Mouse (Mus musculus) spleen, adult 12 weeks (tissue): ENCODE measurements around the gene H2al1e.
"Not testable (repeated sequence)": the region's sequence is repeated elsewhere in the genome, so short reads cannot be mapped to it uniquely, and the experiment has no call there.

Experiments
- DNase-seq: peaks from one replicate; pipeline ENCODE4 v3.0.0; 2022; ENCODE audit warnings: low spot score

H2al1e gene

DNA sequence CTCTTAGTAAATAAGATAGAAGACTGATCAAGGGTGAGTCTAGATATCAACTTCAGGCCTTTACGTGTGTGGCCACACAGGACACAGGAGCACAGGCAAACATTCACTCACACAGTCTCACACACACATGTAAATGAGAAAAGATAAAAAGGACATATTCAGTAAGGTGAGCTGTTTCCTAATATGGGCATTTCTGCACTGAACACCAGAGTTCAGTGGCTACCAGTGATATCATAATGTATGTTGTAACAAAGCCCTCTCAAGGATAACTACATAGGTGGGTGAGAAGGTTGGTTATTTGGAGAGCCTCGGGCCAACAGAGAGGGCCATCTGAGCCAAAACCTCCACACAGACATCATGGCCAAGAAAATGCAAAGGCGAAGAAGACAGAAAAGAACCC, at the start of gene H2al1e:
Gene H2al1e, plus strand, starts transcription at position 301 of the 400 bp plus-strand sequence.
- not testable (repeated sequence) for DNase-seq

DNA sequence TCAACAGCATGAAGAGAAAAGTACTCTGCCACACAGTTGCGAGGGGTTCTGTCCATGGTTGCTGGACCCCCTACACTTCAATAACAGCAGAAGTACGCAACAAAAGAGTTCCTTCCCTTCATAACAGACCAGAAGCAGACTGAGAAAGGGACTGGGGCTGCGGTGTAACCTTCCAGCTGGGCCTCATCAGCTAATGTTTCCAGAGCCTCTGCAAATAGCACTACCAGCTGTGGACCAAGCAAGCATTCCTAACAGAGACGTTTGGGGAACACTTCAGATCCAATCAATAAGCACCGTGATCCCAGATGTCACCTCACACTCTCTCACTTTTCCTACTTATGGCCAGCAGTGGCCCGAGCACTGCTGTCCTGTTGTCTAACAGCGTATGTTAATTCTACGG, 46.8 kb upstream of the H2al1e start:
- DNase-seq = no peak

- DNase-seq = no peak
Observed at GRCm38 (mm10) chrX:11267791-11268190, 43.9 kb upstream of the H2al1e start.

- DNase-seq = no peak
Observed at GRCm38 (mm10) chrX:11269074-11269473, 42.7 kb upstream of the H2al1e start.

- DNase-seq = no peak
Observed at GRCm38 (mm10) chrX:11273190-11273589, 38.5 kb upstream of the H2al1e start.

DNA sequence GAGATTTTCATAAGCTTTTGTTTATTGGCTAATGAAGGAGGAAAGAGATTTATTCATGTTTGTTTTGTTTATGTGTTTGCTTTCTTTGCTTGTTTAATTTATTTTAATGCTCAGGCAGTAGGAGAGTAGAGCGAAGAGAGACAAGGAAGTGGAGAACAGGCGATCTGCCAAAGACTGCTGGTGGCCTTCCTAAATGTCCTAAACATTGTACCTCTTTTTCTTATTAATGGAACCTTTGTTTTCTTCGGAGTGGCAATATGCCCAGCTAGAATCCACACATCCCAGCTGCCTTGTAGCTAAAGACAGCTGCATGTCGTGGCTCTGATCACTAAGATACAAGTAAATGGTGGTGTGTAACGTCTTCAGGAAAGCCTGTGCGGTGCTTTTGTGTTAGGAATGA, 34.7 kb upstream of the H2al1e start:
- no peak for DNase-seq

GRCm38 (mm10) chrX:11280741-11281140, 31.0 kb upstream of the H2al1e start:
- DNase-seq = no peak

DNA sequence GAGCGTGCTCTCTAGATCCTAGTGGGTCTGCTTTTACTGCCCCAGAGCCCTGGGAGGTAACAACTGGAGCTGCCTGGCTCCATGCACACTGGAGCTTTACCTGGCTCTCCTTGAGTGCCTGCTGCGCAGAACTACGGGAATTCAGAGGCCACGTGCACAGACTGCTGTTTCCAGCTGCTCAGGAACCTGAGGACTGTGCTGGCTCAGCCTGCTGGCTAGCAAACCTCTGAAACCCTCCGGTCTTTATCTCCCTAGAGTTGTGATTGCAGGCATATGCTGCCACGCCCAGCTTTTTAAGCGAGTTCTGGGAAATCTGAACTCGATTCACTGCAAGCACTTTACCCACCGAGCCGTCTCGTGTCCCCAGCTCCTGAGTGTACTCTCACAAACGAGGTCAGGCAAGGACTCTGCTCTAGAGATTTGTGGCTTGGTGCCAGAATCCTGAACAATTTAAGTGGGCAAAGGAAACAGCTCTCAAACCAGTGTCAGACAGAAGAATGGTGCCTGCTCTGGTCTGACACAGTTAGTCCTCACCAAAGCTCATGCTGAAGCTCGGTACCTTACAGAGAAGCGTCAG, 23.3 kb upstream of the H2al1e start:
- DNase-seq = no peak

GRCm38 (mm10) chrX:11289244-11289643, 22.5 kb upstream of the H2al1e start:
- no peak for DNase-seq

DNA sequence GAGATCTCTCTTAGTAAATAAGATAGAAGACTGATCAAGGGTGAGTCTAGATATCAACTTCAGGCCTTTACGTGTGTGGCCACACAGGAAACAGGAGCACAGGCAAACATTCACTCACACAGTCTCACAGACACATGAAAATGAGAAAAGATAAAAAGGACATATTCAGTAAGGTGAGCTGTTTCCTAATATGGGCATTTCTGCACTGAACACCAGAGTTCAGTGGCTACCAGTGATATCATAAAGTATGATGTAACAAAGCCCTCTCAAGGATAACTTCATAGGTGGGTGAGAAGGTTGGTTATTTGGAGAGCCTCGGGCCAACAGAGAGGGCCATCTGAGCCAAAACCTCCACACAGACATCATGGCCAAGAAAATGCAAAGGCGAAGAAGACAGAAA, 12.8 kb upstream of the H2al1e start, which contains the start of gene H2al1a:
Gene H2al1a, plus strand, starts transcription at position 301 of the 400 bp plus-strand sequence.
- not testable (repeated sequence) for DNase-seq

DNA sequence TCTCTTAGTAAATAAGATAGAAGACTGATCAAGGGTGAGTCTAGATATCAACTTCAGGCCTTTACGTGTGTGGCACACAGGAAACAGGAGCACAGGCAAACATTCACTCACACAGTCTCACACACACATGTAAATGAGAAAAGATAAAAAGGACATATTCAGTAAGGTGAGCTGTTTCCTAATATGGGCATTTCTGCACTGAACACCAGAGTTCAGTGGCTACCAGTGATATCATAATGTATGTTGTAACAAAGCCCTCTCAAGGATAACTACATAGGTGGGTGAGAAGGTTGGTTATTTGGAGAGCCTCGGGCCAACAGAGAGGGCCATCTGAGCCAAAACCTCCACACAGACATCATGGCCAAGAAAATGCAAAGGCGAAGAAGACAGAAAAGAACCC, 9.6 kb upstream of the H2al1e start, which contains the start of gene H2al1b:
Gene H2al1b, plus strand, starts transcription at position 301 of the 400 bp plus-strand sequence.
- not testable (repeated sequence) for DNase-seq

DNA sequence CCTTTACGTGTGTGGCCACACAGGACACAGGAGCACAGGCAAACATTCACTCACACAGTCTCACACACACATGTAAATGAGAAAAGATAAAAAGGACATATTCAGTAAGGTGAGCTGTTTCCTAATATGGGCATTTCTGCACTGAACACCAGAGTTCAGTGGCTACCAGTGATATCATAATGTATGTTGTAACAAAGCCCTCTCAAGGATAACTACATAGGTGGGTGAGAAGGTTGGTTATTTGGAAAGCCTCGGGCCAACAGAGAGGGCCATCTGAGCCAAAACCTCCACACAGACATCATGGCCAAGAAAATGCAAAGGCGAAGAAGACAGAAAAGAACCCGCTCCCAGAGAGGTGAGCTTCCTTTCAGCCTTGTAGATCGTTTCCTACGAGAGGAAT, 6.4 kb upstream of the H2al1e start, which contains the start of gene H2al1c:
Gene H2al1c, plus strand, starts transcription at position 301 of the 400 bp plus-strand sequence.
- DNase-seq = not testable (repeated sequence)

DNA sequence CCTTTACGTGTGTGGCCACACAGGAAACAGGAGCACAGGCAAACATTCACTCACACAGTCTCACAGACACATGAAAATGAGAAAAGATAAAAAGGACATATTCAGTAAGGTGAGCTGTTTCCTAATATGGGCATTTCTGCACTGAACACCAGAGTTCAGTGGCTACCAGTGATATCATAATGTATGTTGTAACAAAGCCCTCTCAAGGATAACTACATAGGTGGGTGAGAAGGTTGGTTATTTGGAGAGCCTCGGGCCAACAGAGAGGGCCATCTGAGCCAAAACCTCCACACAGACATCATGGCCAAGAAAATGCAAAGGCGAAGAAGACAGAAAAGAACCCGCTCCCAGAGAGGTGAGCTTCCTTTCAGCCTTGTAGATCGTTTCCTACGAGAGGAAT, 3.2 kb upstream of the H2al1e start, which contains the start of gene H2al1d:
Gene H2al1d, plus strand, starts transcription at position 301 of the 400 bp plus-strand sequence.
- DNase-seq = not testable (repeated sequence)

DNA sequence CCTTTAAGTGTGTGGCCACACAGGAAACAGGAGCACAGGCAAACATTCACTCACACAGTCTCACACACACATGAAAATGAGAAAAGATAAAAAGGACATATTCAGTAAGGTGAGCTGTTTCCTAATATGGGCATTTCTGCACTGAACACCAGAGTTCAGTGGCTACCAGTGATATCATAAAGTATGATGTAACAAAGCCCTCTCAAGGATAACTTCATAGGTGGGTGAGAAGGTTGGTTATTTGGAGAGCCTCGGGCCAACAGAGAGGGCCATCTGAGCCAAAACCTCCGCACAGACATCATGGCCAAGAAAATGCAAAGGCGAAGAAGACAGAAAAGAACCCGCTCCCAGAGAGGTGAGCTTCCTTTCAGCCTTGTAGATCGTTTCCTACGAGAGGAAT, 3.1 kb downstream of the H2al1e start, which contains the start of gene H2al1f:
Gene H2al1f, plus strand, starts transcription at position 301 of the 400 bp plus-strand sequence.
- not testable (repeated sequence) for DNase-seq

DNA sequence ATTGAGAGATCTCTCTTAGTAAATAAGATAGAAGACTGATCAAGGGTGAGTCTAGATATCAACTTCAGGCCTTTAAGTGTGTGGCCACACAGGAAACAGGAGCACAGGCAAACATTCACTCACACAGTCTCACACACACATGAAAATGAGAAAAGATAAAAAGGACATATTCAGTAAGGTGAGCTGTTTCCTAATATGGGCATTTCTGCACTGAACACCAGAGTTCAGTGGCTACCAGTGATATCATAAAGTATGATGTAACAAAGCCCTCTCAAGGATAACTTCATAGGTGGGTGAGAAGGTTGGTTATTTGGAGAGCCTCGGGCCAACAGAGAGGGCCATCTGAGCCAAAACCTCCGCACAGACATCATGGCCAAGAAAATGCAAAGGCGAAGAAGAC, 6.2 kb downstream of the H2al1e start, which contains the start of gene H2al1g:
Gene H2al1g, plus strand, starts transcription at position 301 of the 400 bp plus-strand sequence.
- DNase-seq = not testable (repeated sequence)

DNA sequence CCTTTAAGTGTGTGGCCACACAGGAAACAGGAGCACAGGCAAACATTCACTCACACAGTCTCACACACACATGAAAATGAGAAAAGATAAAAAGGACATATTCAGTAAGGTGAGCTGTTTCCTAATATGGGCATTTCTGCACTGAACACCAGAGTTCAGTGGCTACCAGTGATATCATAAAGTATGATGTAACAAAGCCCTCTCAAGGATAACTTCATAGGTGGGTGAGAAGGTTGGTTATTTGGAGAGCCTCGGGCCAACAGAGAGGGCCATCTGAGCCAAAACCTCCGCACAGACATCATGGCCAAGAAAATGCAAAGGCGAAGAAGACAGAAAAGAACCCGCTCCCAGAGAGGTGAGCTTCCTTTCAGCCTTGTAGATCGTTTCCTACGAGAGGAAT, 9.5 kb downstream of the H2al1e start, which contains the start of gene H2al1h:
Gene H2al1h, plus strand, starts transcription at position 301 of the 400 bp plus-strand sequence.
- DNase-seq = not testable (repeated sequence)

DNA sequence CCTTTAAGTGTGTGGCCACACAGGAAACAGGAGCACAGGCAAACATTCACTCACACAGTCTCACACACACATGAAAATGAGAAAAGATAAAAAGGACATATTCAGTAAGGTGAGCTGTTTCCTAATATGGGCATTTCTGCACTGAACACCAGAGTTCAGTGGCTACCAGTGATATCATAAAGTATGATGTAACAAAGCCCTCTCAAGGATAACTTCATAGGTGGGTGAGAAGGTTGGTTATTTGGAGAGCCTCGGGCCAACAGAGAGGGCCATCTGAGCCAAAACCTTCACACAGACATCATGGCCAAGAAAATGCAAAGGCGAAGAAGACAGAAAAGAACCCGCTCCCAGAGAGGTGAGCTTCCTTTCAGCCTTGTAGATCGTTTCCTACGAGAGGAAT, 12.6 kb downstream of the H2al1e start, which contains the start of gene H2al1i:
Gene H2al1i, plus strand, starts transcription at position 301 of the 400 bp plus-strand sequence.
- not testable (repeated sequence) for DNase-seq

DNA sequence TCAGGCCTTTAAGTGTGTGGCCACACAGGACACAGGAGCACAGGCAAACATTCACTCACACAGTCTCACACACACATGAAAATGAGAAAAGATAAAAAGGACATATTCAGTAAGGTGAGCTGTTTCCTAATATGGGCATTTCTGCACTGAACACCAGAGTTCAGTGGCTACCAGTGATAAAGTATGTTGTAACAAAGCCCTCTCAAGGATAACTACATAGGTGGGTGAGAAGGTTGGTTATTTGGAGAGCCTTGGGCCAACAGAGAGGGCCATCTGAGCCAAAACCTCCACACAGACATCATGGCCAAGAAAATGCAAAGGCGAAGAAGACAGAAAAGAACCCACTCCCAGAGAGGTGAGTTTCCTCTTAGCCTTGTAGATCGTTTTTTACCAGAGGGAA, 15.8 kb downstream of the H2al1e start, which contains the start of gene H2al1j:
Gene H2al1j, plus strand, starts transcription at position 301 of the 400 bp plus-strand sequence.
- DNase-seq = not testable (repeated sequence)

DNA sequence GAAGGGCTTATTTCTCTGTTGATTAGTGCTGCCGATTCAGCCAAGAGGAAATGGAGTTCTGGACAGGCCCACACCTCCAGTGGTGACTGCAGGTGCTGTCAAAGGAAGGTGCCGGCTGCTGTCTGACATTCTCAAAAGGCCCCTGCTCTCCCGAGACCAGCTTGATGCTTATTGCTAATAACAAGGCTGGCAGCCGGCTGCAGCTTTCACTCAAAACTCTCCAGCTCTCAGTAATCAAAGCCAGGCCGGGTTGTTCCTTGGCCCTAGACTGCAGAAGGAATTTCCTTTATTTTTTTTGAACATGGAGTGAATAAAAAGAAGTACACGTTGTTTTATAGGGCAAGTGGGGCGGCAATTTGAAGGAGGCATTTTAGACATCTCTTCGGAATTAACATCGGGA, 34.0 kb downstream of the H2al1e start:
- no peak for DNase-seq

DNA sequence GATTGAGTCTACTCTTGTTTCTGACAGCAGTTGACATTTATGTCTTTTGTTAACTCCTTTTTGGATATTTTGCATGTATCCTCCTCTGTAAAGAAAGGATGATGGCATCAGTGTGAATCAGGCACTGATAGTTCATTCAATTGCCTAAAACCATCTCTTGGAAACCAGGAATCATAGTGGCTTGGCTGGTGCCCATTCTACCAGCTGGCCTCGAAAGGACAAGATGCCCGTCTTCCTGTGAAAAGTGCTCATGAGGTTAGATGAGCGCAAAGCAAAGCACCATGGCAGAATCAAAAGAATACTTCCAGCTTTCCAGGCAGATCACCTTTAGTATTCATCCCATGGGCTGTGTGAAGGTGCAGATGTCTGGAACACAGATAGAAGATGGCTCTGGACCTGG, 35.0 kb downstream of the H2al1e start:
- DNase-seq = no peak

DNA sequence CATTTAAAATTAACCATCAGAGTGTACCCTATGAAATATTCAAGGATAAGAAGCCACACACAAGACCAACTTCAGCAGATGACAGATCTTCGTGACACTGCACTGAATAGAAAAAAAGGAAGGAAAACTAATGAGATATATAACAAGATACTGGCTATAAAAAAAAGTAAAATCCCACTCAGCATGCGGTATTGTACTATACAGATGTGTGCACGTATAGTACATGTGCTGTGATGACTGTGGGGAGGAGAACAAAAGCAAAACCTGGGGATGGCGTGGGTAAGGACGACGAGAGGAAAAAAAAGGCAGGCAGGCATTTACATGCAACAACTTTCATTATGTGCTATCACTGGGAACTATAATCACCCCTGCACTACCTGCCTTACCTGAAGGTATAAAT, 49.1 kb downstream of the H2al1e start:
- no peak for DNase-seq

DNA sequence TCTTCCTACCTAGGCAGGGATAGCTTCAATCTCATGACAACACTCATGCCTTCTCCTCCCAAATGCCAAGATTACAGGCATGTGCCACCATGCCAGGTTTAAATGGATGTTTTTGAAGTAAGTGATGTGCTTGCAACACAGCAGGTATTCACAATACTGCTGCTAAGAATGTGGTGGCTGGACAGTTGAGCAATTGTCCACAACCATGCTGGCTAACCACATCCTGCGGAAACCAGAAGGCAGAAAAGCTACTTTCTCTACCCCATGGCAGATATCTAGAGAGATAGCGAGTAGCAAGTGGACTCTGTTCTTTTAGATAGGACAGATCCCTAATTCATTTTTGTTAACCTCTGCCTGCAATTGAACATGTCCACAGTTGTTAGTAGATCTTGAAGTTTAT, 49.5 kb downstream of the H2al1e start:
- no peak for DNase-seq
